Mouse (Mus musculus): ENCODE measurements around the gene Ovca2.
"Not testable (repeated sequence)": the region's sequence is repeated elsewhere in the genome, so short reads cannot be mapped to it uniquely, and the experiment has no call there.

Gene Ovca2

DNA sequence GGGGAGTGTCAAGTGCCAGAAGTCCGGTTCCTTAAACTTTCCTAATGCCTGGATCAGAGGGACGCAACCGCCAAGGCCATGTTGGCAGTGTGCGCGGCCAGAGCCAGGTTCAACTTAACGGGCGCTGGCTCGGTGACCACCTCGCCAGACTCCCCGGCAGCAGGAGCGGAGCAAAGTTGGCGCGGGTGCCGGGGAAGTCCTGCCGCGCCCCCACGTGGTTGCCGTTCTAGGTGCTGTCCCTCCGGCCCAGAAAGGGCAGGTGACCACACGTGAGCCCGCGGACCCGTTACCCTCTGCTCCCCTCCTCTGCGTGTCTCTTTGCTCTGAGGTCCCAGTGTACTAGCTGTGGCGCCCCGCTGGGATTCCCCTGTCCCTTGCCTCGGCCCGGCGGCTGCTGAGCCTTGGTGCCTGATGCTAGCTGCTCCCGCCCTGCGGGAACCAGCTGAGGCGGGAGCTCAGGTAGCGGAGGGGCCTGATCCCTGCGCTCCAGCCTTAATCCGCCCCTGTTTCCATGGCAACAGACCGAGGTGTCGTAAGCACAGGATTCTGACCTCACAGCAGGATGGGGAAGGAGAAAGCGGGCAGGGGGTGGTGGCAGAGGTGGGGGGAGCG is 16.3 kb upstream of the Ovca2 start:
- DNase-seq: peak; percentile 67

DNA sequence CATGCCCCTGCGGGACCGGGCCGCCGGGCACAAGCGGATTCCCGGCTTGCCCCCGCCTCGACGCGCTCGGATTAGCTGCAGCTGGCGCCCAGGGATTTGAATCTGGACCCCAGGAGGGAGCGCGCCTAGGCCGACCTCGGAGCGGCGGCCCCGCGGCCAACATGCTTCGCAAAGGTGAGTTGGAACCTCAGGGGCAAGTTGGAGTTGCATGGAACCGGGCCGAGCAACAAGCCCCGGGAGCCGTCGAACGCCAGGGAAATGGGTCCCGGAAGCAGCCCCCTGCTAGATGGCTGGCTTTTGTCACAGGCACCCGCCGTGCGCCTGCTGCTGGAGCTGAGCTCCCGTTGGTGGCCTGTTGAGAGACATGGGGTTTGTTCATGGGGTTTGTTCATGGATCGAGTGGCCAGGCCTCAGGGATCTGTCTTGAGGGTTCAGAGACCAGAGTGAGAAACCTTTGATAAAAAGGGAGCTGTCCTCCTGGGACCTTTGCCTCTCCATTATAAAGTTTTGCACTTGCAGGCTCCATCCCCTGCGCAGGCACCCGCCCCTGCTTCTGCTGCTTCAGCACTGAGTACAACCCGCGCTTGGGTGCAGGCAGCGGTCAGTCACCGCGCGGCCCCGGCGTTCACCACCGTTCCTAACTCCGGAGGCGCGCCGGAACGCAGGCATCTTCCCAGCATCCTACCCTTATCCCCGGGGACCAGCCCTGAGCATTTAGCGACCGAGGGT is 15.7 kb upstream of the Ovca2 start:
- DNase-seq: peak; percentile 63

DNA sequence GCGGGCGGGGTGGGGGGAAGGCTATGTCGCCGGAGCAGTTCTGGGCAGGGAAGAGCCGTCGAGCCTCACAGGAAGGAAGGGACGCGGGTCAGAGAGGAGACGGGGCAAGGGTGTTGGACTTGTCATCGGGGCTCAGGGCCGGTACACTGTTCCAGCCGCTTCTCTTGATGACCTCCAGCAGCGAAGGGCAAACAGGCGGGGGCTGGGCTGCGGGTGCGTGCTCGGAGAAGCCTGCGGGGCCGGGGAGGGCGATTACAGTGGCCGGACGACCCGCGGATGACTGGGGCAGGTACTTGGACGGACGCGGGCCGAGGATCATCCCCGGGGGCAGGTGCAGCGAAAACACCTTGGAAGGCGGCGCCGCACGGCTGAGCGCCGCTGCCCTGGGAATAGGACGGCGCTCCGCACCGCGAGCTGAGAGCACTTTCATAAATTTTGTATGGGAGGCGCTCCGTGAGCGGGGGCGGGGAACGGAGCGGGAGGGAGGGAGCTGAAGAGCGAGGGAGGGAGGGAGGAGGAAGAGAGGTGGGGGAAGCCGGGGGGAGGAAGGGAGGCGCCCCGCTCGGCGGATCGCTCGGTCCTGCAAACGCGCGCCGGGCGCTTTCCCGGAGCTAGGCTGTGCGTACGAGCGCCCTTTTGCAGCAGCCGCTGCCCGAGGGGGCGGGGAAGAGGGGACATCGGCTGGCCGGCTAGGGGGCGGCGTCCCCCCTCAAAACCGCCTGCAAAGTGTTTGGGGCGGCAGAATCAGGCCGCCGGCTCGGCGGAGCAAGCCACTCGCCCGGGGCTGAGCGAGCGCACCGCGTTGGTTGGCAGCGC is 14.8 kb upstream of the Ovca2 start, which contains the start of gene Rtn4rl1:
Rtn4rl1 (plus strand) TSS at position 528 of the 816 bp plus-strand sequence.
- peak; percentile 88 for DNase-seq

DNA sequence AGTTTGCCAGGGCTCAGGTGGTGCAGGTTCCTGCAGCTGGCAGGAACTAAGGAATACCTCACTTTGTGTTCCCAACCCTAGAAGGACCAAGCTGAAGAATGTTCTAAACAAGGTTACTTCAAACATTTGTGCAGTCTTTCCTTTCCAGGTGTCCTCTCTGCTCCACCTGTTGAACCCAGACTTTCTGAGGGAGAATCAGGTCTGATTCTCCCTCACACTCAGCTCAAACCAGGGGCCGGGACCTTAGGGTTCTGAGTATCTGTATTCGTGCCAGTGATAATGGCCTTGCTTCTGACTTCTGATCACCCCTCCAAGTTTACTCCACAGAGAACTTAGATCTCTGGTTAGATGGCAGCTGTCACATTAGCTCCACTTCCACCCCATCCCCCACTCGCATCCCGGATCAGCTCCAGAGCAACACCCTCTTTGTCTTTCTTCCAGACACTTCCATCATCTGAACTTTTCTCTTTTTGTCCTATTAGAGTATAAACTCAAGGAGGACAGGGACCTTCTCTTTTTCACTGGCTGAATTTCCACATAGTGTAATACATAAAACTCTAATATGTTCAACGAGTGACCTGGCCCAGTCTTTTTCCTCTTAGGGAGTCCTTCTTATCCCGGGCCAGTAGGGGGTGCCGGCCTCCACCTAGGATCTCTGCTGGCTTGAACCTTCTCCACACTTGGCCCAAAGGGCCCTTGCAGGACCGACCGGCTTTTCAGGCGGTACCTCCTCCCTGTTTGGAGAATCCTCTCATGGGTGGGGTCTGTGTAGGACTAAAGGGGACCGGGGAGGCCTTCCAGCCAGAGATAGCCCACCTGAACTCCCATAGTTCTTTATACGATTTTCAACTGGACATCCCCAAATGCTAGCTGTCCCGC is 13.9 kb upstream of the Ovca2 start:
- peak; percentile 77 for DNase-seq

DNA sequence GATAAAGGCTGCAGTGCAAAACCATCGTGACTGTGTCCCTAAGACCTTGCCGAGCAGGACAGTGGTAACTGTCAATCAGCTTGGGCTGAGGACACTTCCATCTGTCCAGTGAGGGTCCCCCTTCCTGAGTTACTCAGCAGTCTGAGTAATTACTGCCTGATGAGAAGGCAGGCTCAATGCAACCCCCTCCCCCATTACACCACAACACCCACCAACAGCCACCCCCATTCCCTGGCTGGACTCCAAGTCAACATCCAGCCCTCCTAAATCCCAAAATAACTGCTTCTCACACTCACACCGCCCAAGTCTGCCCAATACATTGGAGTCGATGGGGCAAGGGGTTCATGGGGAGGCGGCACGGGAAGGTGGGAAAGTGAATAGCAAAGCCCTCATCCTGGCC is 13.2 kb upstream of the Ovca2 start:
- DNase-seq: no peak

DNA sequence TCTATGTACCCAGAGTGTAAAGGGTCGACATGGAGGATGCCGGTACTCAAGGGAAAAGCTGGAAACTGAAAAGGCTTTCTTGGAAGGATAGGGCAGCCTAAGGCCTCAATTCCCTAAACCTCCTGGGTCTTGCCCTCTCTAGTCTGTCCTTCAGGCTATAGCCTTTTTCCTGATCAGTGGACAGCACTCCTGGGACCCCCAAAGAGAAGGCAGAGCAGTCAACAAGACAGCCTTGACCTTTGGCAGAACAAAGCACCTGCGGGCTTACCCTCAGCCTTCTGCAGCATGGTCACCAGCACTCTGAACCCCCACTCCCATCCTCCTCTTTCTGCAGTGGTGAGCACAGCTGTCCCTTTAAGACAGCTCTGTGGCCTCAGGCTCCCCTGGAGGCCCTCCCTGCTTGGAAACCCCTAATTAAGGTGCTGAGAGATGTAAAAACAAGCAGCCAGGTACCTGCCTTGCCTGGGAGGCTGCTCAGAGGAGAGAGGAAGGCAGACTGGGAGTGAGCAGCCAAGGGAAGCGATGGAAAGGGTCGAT is 12.3 kb upstream of the Ovca2 start, which contains the start of gene Dph1:
Dph1 (minus strand) TSS at position 337 of the 537 bp plus-strand sequence.
- no peak for DNase-seq

DNA sequence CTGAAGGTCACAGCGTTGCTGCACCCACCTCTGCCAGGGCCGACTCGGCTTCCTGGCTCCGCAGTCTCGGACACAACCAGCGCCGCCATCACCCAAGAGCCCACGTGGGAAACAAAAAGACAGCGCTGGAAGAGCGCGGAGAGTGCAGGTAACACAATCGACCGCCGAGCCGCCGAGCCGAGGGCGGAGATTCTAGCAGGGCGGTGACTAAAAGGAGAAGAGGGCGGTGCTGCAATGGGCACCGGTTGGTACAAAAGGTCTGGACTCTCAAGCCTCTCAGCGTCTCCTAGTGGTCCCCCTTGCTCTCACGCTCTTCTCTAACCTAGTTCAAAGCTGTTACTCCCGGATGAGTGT is 11.7 kb upstream of the Ovca2 start:
- peak; percentile 85 for DNase-seq

DNA sequence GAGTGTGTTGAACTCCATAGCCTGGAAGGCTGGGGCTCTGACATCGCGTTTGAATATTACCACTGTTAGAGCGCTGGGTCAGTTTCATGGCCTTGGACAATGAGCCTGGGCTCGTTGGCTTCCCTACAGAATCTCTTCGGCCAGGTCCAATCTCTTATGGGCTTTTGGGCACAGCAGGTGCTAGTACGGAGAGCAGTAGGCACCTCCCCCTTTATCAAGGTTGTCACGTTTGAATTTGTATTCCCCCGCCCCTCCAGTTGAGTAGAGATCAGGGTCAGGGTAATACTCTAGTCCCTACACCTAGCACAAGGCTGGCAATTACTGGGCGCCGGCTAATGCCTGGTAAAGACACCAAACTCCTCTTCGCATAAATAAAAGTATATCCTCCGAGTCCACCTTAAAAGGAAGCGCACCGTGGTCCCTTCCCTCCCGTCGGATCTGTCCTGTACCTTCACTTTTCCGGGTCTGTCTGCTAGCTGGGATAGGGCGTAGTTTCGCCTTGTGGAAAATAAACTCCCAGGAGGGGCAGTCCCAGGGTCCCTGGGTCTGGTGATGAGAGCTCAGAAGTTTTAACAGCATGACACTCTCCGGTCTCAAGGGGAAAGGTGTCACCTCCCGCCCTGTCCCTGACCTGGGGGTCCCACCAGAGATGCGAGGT is 11.2 kb upstream of the Ovca2 start:
- DNase-seq: no peak

DNA sequence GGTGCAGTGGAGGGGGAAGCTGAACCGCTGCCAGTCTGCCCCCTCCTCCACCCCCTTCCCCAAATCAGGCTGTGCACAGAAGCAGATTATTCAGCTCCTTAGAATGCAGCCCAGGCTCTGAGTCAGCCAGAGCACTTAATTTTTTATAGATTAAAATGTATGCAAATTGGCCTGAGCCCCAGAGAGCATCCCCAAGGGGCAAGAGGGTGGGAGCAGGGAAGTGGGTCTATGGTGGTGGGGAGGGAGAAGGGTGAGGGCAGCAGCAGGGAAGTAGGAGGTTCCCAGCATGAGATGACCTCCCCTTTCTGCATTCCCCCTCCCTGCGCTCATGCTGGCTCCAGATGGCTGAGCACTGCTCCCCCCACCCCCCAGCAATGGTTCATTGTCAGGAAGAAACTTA is 6.4 kb upstream of the Ovca2 start:
- DNase-seq: no peak

DNA sequence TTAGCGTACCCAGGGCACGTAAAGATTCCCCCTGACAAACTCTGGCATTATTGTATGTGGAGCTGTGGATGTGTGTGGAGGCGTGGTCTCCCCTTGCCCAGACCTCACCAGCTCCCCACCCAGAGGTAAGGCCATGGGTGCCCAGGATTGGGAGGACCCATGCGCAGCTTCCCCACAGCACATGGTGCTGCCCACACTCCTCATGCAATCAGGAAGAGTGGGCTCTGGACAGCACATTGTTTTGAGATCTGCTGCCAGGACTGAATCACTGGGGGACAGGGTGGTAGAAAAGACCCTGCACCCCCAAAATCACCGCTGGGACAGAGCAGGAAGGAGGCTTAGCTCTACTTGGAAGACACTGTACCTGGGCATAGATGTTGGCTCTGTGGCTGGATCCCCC is 5.9 kb upstream of the Ovca2 start:
- no peak for DNase-seq

DNA sequence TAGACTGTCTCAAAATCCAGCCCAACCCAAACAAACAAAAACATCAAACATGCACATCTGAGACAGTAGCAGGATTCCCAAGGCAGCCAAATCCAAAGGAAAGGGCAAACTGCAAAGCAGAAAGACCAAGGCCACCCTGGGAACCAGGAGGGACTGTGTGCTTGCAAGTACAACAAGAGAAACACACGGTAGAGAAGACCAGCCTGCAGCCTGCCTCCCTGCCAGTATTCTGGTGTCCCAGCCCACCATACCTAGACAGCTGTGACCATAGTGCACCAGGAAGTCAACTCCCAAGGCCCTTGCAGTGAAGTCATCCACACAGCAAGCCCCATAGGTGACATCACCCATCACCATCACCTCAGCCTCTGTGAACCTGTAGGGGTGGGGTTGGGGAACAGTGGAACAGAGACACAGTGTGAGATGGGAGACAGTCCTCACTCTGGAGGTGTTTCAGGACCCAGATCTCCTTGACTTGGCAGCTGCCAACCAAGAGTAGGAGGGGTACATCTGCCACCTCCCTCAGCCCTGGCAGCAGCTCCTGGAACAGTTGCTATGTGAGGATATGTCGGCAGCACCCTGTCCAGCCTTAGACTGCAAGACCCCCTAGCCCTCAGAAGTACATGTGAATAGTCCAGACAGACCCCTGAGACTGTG is 5.4 kb upstream of the Ovca2 start:
- no peak for DNase-seq

DNA sequence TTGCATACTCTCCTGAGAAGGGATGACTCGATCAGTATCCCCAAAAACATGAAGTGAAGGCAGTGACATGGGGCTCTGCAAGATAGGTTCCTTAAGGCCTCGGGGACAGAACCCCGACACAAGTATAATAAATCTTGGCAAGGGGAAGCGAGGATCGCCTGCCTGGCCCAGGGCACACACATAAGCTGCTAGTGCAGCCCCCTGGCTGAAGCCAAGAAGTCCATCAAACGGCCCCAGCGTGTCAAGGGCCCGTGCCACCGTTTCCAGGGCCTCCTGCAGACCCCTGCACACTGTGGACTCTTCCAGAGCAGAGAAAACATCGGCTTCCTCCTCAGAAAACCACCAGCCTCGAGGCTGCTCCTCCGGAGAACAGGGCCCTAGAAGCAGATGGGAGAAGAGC is 624 bp downstream of the Ovca2 start:
- peak; percentile 6 for DNase-seq

DNA sequence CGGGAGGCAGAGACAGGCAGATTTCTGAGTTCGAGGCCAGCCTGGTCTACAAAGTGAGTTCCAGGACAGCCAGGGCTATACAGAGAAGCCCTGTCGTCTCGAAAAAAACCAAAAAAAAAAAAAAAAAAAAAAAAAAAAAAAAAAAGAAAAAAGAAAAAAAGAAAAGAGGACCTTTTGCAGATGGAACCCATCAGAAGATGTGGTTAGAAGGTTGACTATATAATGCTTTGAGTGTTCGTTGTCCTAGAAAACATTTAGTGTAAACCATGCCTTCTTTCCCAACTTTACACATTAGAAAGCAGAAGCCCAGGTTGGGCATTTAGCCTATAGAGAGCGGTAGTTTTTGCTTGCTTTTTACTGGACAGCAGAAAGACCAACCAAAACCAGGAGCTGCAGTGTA is 4.1 kb downstream of the Ovca2 start:
- not testable (repeated sequence) for DNase-seq

DNA sequence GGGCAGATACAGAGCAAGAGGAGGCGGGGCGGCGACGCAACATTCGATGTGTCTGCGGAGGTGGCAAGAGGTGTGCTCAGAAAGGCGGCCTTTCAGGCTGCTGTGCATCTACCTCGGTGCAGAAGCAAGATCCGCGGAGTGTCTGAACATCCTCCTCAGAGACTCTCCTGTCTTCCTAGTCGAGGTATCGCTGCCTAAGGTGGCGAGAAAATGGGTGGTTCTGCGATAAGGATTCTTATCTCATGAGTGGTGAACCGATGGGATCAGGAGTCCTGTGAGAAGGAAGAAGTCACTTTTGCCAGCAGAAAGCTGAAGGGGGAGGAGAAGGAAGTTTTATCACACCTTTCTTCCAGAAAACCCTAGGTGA is 4.9 kb downstream of the Ovca2 start:
- no peak for DNase-seq

DNA sequence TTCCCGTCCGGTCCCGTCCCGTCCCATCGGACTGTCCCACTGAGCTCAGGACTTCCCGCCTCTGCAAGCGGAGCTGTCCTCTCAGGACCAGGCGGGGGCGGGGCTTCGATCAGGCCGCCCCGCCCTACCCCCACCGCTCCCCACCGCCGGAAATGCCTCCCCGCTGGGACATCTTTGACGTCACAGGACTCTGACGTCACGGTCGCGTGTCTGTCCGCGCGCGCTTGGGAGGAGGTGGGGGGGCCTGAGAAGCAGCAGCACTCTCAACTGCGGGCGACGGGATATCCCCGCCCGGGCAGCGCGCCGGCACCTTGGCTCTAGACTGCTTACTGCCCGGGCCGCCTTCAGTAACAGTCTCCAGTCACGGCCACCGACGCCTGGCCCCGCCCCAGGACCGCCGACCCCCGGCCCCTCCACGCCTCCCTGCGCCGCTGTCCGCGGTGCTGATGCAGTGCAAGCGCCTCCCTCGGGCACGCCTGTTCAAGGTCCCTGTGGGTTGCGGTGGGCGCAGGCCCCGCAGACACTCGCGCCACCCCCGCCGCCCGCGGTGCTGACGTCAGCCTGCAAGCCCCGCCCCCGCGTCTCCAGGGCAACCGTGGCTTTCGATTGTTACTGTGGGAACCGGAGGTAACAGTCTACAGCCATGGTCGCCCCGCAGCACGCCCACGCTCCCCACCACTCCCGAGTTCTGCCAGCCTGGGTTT is 5.4 kb downstream of the Ovca2 start:
- DNase-seq: peak; percentile 92

DNA sequence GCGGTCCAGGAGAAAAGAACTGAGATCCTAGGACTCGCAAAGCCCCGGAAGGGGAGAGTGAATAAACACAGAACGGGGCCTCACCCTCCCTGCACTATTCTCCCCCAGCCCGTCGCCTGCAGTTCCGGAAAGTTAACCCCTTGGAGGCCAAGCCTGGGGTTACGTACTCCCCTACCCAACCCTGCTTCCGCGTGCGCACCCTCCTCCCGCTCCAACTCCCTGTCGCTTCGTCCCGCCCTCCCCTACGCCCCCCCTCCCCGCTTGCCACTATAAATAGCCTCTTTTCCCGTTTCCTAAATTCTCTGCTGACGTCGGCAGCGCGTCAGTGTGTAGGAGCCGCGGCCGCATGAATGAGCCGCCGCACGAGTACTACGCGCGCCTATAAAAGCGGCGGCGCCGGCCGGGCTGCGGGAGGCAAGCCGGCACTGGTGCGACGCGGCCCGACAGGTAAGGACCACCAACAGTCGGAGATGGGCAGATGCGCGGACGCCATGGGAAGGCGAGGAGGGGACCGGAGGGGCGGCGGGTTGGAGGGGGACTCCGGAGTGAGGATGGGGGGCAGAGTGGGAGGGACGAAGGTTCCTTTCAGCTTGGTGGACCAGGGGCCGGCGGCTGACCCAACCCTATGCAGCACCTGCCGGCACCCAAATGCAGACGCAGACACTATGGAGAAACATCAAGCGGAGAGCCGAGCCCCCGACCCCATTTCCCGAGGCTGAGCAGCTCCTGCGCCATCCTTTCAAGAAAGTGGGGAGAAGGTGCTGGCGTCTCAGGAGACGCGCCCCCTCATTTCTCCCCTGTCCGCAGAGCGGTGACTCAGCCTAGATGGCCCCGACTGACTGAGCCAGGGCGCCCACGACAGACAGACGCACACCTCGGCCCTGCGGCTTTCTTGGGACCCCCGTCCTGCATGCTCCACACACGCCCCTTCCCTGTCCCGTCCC is 6.2 kb downstream of the Ovca2 start:
- DNase-seq: peak; percentile 66

DNA sequence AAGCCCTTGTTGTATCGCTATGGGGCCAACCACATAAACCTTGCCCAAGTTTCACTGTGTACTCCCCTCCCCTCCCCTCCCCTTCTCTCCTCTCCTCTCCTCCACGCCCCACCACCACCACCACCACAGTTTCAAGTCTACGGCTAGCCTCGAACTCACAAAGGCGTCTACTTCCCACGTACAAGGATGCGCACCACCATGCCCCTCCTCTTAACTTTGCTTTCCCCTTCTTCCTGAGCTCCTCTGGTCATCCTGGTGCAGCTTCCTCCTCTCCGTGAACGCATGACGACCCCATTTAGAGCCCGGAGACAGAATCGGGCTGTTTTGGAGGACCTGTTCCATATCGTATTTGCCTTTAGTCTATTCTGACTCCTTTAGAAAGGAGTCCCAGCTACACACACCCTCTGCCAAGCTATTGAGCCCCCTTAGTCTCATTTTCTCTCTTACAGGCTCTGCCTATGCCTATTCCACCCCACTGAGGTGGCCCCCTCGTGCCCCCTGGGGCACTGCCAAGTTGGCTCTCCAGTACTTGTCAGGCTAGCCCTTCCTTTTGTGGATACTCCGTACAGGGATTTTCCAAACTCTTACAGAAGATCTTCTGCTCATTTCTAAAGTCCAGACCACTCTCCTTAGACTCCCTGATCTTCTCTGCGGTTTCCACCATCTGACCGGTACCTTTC is 7.3 kb downstream of the Ovca2 start:
- no peak for DNase-seq

DNA sequence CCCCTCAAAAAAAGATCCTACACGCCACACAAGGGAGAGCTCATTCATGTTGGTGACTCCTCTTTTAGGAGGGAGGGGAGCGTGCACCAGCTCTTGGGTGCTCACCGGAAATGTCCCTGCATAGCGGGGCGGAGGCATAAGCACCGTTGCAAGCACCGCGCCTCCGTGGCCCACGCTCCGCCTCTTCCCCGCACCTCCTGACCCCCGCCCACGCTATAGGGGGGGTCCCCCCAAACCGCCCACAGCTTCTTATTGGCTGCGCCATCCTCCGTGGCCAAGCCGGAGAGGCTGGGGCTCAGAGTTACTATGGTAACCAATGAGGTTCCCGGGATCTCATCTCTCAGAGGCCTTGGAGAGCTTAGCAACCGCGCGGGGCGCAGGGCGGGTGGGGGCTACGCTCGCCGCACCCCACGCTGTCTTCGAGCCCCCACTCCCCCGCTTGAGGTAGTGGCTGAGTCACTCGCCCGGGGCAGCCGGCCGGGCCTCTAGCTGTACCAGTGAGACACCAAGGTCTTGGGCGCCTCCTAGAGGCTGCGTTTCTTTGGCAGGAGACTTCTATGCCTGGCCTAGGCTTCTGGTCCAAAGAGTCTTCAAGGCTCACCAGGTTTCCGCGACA is 8.4 kb downstream of the Ovca2 start:
- peak; percentile 89 for DNase-seq

All from thymus, postnatal 14 days (tissue).